Mouse (Mus musculus): Measurements from ENCODE around the gene Mta1.

GRCm38 (mm10) chr12:113069389-113069788, 28.7 kb upstream of the Mta1 start:
- TF ChIP-seq POLR2A (IDR thresholded peaks at IDR 0.05; ENCODE audit: insufficient read length, low read depth) (no peak), TCF3 (IDR thresholded peaks at IDR 0.05; ENCODE audit: insufficient read length, low read depth) (no peak), E2F4 (IDR thresholded peaks at IDR 0.05; ENCODE audit: insufficient read depth) (no peak), USF1 (IDR thresholded peaks at IDR 0.05; ENCODE audit: low read depth) (no peak), TCF12 (IDR thresholded peaks at IDR 0.05; ENCODE audit: insufficient read depth, poor library complexity, severe bottlenecking) (no peak)
